Mouse (Mus musculus) left cerebral cortex, postnatal 36 days (tissue): ENCODE measurements around the gene Prmt9. TPM values are rescaled to one million over a fixed set of nuclear protein-coding genes. Genes with fewer than 3 reads are reported as not detected.

Experiments
- DNase-seq, 2 experiments: peaks; one replicate each; pipeline ENCODE4 v3.0.0; 2021 to 2022; ENCODE audit warnings: low spot score in 2 of 2, mixed read lengths in 1 of 2
- intact Hi-C: fragments of 180-260 bp; cut with DNase I; formaldehyde crosslinking; loops from one replicate; pipeline ENCODE4 v1.15.1; 2025
- total RNA-seq, 2 experiments: library from RNA; stranded (reverse); gene quantifications; 2 replicates each; pipeline ENCODE4 v1.2.3; 2021

Gene Prmt9
- total RNA-seq, 2 experiments from 2014 or later = 19.1 to 22.3 TPM

GRCm38 (mm10) chr8:77524018-77524615 lies 25.1 kb upstream of the Prmt9 start:
- intact Hi-C loops = no loop called here
- no peak for DNase-seq

- intact Hi-C loops = no loop called here
- no peak for DNase-seq
These were observed 24.3 kb upstream of the Prmt9 start for GRCm38 (mm10) chr8:77524906-77525305.

- intact Hi-C loops = no loop called here
- no peak for DNase-seq
These were observed 23.1 kb upstream of the Prmt9 start for GRCm38 (mm10) chr8:77526130-77526529.

- intact Hi-C loops = loop anchor here (5.0 kb wide), 1 partner anchor 112 kb away; no protein-coding TSS in a partner anchor
- no peak for DNase-seq
These were observed 14.7 kb upstream of the Prmt9 start for GRCm38 (mm10) chr8:77534358-77534992.

GRCm38 (mm10) chr8:77535026-77535595 lies 14.1 kb upstream of the Prmt9 start:
- peak; percentile 26 to 47 for DNase-seq
- intact Hi-C loops = no loop called here

- intact Hi-C loops = no loop called here
- no peak for DNase-seq
These were observed 12.4 kb upstream of the Prmt9 start for GRCm38 (mm10) chr8:77536821-77537220.

GRCm38 (mm10) chr8:77538256-77538655 lies 10.9 kb upstream of the Prmt9 start:
- intact Hi-C loops = no loop called here

GRCm38 (mm10) chr8:77543152-77543777 lies 5.9 kb upstream of the Prmt9 start:
- DNase-seq = no peak
- intact Hi-C loops = no loop called here

More at GRCm38 (mm10) chr8:77538256-77538655, 10.9 kb upstream of the Prmt9 start:
- no peak for DNase-seq

GRCm38 (mm10) chr8:77544428-77544827 lies 4.8 kb upstream of the Prmt9 start:
- intact Hi-C loops = no loop called here
- DNase-seq = no peak

GRCm38 (mm10) chr8:77545616-77546015 lies 3.6 kb upstream of the Prmt9 start:
- no peak for DNase-seq
- intact Hi-C loops = no loop called here

- intact Hi-C loops = no loop called here
These were observed 834 bp downstream of the Prmt9 start for GRCm38 (mm10) chr8:77549881-77550580.

GRCm38 (mm10) chr8:77552491-77552890 lies 3.3 kb downstream of the Prmt9 start:
- no peak for DNase-seq
- intact Hi-C loops = no loop called here

More at GRCm38 (mm10) chr8:77549881-77550580, 834 bp downstream of the Prmt9 start:
- no peak for DNase-seq

- DNase-seq = no peak
- intact Hi-C loops = no loop called here
These were observed 12.2 kb downstream of the Prmt9 start for GRCm38 (mm10) chr8:77561441-77561840.

- no peak for DNase-seq
- intact Hi-C loops = no loop called here
These were observed 25.0 kb downstream of the Prmt9 start for GRCm38 (mm10) chr8:77574229-77574628.

GRCm38 (mm10) chr8:77577674-77578073 lies 28.5 kb downstream of the Prmt9 start:
- DNase-seq = no peak
- intact Hi-C loops = no loop called here

GRCm38 (mm10) chr8:77584174-77584573 lies 35.0 kb downstream of the Prmt9 start:
- DNase-seq = no peak
- intact Hi-C loops = no loop called here

GRCm38 (mm10) chr8:77609621-77610020 lies 60.4 kb downstream of the Prmt9 start:
- DNase-seq = no peak
- intact Hi-C loops = no loop called here

GRCm38 (mm10) chr8:77610374-77610969 lies 61.3 kb downstream of the Prmt9 start, which contains the start of gene Tmem184c:
TSS of gene Tmem184c (minus strand) at chr8:77610698.
- DNase-seq = peak; percentile 96 to 98
- intact Hi-C loops = no loop called here

GRCm38 (mm10) chr8:77617916-77618315 lies 68.7 kb downstream of the Prmt9 start:
- intact Hi-C loops = no loop called here
- no peak for DNase-seq
